Mouse (Mus musculus): ENCODE data around the gene Pcsk6. TPM values are rescaled to one million over a fixed set of nuclear protein-coding genes. Genes with fewer than 3 reads are reported as not detected.

Pcsk6 gene
- total RNA-seq, 2 experiments from 2014 or later: 15.8 to 19.4 TPM

GRCm38 (mm10) chr7:65992329-65992728 lies 130.8 kb downstream of the Pcsk6 start:
- DNase-seq (ENCODE audit: low spot score): no peak

- no peak for DNase-seq (ENCODE audit: low spot score)
These were observed 131.9 kb downstream of the Pcsk6 start for GRCm38 (mm10) chr7:65993410-65993809.

- no peak for DNase-seq (ENCODE audit: low spot score)
These were observed 139.7 kb downstream of the Pcsk6 start for GRCm38 (mm10) chr7:66001035-66001754.

- DNase-seq (ENCODE audit: low spot score): no peak
These were observed 140.3 kb downstream of the Pcsk6 start for GRCm38 (mm10) chr7:66001797-66002196.

GRCm38 (mm10) chr7:66003447-66003846 lies 141.9 kb downstream of the Pcsk6 start:
- DNase-seq (ENCODE audit: low spot score): no peak

- DNase-seq (ENCODE audit: low spot score): no peak
These were observed 142.5 kb downstream of the Pcsk6 start for GRCm38 (mm10) chr7:66003865-66004638.

GRCm38 (mm10) chr7:66005066-66005465 lies 143.5 kb downstream of the Pcsk6 start:
- no peak for DNase-seq (ENCODE audit: low spot score)

- DNase-seq (ENCODE audit: low spot score): no peak
These were observed 146.8 kb downstream of the Pcsk6 start for GRCm38 (mm10) chr7:66008161-66008891.

- no peak for DNase-seq (ENCODE audit: low spot score)
These were observed 147.3 kb downstream of the Pcsk6 start for GRCm38 (mm10) chr7:66008892-66009273.

- no peak for DNase-seq (ENCODE audit: low spot score)
These were observed 149.0 kb downstream of the Pcsk6 start for GRCm38 (mm10) chr7:66010518-66010917.

GRCm38 (mm10) chr7:66027747-66028146 lies 166.2 kb downstream of the Pcsk6 start:
- DNase-seq (ENCODE audit: low spot score): no peak

GRCm38 (mm10) chr7:66028766-66029512 lies 167.4 kb downstream of the Pcsk6 start:
- DNase-seq (ENCODE audit: low spot score): no peak

- DNase-seq (ENCODE audit: low spot score): no peak
These were observed 175.3 kb downstream of the Pcsk6 start for GRCm38 (mm10) chr7:66036809-66037208.

GRCm38 (mm10) chr7:66038261-66038660 lies 176.7 kb downstream of the Pcsk6 start:
- no peak for DNase-seq (ENCODE audit: low spot score)

- DNase-seq (ENCODE audit: low spot score): no peak
These were observed 177.2 kb downstream of the Pcsk6 start for GRCm38 (mm10) chr7:66038730-66039129.

- no peak for DNase-seq (ENCODE audit: low spot score)
These were observed 178.7 kb downstream of the Pcsk6 start for GRCm38 (mm10) chr7:66040026-66040814.

- no peak for DNase-seq (ENCODE audit: low spot score)
These were observed 182.3 kb downstream of the Pcsk6 start, which contains the start of gene Gm45213 for GRCm38 (mm10) chr7:66043552-66044459. Gm45213 (plus strand) TSS chr7:66043602.

- DNase-seq (ENCODE audit: low spot score): no peak
These were observed 183.1 kb downstream of the Pcsk6 start for GRCm38 (mm10) chr7:66044617-66045016.

Measured in gastrocnemius, adult 18-20 months (tissue).